Mouse (Mus musculus) urinary bladder, adult 2 months (tissue): ENCODE measurements at regions not wholly inside any gene's neighbourhood (a gene's known extent, or its start where the extent isn't known, plus 50 kb on each side); places are given as distances from the start of the nearest gene placed in this dataset.

ENCODE experiments used
- DNase-seq: peaks from one replicate; pipeline ENCODE4 v3.0.0; 2022; ENCODE audit warnings: low spot score

DNA sequence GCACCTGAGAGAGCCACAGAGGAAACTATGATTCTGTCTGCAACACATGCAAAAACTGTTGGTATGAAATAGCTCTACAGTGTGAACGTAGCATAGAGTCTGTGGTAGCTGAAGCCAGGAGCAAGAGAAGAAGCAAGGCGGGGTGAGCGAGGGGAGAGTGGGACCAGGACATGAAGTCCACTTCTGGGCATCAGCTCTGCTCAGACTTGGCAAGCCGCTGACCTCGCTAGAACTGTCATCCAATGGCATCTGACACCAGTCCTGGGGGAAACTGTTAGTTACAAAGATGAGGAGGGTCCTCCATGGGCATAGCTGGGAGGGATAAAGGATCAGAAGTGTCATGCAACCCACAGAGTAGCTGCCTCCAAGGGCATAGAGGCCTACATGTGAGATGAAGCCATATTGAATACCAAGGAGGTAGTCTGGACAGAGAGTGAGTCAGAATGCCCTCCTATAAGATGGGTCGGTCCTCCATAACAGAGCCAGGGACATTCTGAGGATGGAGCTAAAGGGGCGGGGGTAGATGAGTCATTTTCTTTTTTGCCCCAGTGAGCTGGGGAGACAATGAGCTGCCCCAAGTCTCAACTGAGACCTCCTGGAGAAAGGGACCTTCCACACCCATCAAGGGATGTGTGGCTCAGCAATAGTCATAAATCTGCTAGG lies 102.0 kb downstream of the 1810010D01Rik start:
- no peak for DNase-seq

DNA sequence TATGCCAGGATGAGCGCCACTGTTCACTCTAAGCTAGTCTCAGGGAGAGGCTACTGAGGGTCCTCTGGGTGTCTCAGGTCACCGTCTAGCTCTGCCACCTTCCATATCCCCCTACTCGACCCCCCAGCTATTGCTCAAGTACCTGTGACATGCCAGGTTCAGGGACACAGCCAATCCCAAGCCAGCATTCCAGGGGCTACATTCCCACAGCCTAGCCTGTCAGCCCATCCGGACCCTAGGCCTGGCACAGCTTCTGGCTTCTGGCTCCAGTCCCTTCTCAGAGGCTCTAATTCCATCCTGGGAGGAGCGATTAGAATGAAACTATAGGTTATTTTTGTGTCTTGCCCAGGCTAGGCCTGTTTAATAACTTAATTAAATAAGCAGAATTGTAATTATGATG lies 105.2 kb downstream of the 1810010D01Rik start:
- no peak for DNase-seq

DNA sequence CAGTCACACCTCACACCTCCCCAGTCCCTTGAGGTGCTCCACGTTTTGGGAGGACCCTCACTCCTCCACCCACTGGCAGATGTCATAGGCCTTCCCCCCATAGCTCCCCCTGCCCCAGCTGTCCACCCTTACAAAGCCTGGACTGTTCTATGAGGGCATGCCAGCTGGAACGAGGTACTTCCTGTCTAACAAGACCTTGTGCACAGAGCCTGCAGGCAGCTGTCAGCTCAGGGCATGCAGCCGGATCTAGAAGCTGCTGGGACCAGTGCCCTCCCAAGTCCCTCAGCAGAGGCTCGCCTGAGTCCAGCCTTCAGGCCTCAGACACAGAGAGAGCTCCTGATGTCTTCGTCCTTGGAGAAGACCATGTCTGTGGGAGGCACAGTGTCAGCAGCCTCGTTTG lies 105.7 kb downstream of the 1810010D01Rik start:
- DNase-seq, result no peak

DNA sequence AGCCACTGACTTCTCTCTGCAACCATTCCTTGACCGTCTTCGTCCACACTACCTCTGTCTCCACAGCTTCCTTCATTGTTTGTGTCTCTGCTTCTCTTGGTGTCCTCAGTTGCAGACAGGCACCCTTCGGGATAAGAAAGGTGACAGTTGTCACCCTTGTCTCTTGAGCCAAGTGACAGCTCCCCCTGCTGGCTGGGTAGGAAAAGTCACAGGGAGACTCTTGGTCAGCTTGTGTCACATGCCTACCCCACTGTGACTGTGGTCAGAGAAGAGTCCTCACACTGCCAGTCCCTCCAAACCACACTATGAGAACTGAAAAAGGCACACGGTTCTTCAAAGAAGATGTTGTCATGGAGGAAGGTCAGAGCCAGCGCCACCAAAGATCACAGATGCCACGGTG lies 109.6 kb downstream of the 1810010D01Rik start:
- DNase-seq, result no peak

DNA sequence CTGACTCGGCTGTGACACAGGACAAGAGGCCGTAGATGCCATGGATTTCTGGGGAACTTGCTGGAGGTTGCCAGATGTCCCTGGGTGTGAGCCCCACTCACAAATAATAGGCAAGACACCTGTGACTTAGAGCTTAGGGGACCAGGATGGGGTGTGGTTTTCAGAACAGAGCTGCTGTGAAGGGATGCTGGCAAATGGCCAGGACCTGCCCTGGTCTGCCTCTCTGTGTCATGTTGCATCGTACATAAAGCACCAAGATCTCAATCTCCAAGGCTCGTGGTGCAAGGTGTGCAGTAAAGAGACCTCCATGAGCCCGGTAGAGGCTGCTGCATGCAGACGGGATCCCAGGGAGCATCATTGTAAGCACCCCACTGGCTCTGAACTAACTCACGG lies 113.8 kb downstream of the 1810010D01Rik start:
- no peak for DNase-seq

DNA sequence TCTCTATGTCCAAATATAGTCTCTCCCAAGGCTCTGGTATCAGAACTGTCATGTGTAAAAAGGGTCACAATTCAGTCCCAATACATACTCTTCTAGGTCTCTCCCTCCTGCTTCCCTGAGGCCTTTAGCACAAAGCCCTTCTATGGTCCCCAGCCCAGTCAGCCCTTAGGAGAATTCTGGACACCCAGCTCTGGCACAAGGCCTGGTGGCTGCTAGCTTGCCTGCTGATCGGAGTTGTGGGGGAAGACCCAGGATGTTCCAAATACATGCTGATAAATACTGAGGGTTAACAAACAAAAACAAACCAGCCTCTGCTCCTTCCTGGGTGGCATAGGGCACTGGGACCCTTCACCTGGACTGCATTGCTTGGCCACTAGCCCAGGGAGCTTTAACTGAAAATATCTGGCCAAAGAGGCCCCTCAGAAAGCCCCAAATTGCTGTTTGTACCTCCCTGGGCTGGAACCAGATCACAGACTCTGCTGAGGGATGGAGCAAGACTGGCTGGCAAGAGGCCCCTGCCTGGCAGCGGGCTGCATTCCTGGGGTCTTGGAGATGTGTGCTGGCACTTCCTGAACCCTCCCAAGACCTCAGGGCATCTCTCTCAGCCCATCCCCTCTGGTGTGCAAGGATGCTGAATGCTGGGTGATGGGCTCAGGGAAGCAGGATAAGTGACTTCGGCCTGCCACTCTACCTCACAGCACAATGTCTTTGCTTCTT lies 114.3 kb downstream of the 1810010D01Rik start:
- DNase-seq, result no peak

DNA sequence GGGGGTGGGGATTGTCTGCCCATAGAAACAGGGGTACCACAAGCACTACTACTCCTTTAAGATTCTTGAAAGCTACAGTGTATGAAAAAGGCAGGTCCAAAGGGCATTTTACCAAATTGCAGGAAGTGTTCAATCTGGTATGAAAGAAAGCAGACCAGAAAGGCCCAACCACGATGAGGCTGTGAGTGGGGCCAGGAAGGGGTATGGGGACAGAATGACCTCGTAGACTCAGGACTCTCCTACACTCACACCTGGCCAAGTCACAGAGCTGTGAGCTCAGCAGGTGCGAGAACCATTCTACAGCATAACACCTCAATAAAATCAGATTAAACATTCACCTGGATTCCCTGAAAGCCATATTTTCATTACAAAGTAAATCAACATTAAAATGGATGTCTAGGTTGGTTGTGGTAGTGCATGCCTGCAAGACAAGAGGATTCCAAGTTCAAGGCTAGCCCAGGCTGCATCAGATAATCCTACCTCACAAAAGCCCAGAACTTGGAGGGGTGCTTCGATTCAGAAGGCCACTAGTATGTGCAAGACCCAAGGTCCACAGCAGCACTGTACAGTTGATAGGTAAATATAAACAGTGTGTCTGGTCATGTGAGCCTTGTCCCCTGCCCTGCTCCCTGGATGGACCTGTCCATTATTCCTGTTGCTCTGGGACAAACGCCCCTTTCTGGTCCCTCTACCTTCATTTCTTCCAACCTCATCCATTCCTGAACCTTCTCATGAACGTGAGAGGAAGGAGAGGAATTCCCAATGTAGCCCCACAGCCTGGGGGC lies 115.3 kb downstream of the 1810010D01Rik start:
- no peak for DNase-seq

DNA sequence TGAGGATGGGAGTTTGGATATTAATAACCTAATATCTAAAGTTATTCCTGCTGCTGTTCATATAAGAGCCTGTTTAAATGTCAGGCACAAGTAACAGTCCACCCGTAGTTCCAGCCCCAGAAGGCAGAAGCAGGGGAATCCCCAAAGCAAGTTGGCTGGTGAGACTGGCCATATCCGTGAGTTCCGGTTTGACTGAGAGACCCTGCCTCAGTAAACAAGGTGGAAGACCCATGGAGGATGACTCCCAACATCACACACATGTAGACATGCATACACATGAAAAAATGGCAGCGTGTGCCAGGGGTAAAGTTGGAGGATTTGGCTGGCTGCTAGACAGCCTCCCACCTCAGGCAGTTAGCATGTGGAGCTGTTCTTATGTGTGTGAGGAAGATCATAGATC lies 117.1 kb downstream of the 1810010D01Rik start:
- DNase-seq, result no peak

DNA sequence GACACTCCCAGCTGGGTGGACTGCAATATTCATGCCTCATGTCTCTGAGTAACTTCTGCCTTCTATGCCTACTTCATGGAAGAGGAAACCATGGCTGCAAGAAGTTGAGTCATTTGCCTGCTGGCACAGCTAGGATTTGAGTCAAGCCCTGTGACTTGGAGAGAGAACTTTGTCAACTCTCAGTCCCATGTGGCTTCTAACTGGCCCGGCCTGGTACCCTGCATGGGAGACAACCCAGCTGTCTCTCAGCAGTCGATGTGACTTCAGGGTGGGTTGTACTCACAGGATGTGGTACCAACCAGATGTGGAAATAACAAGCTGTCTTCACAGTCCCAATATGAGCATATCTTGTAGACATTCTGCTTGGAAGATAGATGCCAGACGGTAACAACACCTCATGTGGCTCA lies 118.6 kb downstream of the 1810010D01Rik start:
- no peak for DNase-seq

DNA sequence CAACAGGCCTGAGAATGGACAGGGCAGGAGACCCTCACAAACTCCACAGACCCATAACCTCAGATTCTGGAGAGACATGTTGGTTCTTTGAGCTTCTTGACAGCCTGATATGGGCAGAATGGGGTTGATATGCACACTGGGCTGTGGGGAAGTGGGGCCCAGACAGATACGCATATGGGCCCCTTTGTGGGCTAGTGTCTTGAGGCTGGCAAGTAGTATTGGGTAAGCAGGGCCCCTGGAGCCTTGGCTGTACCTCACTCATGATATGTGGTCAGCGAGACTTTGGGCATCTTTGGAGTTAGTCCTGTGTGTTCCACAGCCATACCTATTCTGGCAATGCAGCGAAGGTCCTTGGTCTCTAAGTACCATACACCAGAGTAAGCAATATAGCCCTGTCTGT lies 119.3 kb downstream of the 1810010D01Rik start:
- DNase-seq, result no peak

DNA sequence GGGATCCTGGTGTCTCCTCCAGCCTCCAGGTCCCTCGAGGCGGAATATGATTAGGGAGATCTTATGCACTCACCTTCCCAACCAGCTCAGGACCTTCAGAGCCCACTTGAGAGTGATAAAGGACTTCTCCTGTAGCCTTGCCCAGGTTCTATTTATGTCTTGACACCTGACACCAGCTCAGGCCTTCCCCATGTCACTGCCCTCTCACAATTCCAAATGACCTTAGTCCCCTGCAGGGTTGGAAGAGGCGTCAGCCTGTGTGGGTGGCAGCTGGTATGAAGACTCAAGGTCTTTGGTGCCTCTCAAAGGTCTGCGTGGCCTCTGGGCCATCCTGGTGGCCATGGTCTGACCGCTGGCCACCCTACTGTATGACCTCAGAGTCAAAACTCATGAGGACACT lies 120.1 kb downstream of the 1810010D01Rik start:
- no peak for DNase-seq

DNA sequence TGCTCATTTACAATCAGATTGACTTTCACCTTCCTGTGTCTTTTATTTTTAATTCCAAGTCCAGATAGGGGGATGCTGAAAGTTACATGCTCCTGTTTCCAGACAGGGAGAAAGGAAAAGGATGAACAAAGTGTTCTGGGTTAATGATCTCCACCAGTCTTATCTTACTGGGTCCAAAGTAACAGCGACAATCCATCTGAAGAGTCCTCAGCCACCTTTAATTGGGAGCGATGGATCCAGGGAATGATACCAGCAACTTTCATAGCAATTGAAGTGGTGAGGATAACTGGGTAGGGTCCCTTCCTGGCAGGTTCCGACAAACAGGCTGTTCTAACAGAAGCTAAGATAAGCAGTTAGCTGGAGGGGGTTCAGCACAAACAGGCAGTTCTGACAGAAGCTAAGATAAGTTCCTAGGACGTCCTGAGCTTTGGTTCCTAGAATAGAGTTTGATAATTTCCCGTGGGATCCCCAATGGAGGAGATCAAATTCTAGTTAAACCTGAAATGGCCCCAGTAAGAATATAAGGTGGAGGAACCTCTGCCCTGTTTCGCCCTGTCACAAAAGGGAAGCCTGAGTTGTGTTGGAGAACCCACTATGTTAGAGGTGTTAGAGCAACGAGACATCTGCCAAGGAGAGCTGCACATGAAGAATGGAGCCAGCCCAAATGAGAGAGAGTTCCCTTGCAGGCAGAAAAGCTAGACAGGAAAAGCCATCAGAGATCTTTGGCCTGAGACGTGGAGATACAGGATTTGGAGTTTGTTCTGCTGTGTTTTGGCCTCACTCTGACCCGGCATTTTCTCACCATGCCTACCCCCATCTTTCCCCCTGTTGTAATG lies 124.8 kb downstream of the 1810010D01Rik start:
- DNase-seq, result no peak

DNA sequence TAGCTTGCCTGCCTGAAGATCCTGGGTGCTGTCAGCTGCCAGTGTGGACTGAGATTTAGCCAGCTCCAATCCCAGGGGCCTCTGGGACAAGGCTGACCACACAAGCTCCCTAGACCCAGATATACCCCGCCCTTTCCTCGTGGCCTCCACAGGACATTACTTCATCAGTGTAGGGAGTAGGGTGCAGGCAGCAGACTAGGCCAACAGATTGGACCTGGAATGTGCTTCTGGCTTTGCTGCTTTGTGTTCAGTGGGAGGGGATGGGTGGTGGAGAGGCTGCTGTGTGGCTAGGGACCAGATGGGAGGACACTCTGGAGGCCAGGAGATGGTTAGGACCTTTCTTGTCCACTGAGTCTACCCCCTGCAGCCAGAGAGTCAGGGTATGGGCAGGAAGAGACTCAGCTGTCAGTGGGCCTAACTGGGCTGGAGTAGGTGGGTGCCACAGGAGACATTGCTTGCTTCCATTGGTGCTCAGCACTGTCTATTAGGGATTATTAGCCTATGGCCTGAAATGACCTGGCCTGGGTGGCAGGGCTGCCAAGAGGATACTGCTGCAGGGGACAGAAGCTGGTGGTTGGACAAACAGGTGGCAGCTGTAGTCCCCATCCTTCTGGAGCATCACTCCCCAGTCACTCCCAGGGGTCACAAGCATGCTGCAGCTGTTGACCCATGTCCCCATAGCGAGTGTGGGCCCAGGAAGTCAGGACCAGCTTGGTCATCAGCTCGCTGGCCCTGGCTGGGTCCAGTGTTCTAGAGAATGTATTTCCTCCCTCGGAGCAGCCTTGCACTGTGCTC lies 132.5 kb upstream of the Ccnd1 start:
- DNase-seq, result no peak

DNA sequence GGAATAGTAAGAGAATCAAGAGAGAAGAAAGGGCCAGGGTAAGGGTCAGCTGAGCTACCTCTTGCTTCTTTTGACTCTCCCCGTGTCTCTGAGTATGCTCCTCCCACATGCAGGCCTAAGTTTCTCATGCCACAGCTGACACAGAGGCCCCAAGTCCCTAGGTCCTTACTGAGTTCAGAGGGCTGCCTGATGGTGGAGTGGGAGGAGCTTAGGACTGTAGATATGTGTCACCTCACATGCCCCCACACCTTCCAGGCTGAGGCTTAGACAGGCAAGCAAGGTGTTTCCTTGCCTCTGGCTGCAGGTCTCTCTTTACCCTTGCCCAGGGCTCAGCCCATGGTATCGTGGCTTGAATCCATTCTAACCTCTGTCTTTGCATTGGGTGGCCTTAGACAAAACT lies 131.8 kb upstream of the Ccnd1 start:
- no peak for DNase-seq

DNA sequence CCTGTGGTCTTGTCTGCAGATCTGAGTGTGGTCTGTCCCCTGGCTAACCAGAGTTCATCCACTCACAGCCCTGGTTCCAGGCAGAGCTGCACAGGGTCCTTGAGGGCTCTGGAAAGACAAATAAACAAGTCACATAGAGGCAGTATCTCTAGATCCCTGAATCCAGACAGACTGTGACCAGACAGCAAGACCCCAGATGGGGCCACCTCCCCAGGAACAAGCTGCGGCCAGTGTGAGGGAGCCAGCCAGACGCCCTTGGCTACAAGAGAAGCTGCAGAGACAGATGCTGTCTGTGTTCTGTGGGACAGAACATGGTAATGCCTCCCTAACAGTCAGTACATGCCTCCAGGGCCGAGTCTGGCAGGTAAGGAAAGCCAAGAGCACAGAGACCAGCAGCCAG lies 127.6 kb upstream of the Ccnd1 start:
- no peak for DNase-seq

DNA sequence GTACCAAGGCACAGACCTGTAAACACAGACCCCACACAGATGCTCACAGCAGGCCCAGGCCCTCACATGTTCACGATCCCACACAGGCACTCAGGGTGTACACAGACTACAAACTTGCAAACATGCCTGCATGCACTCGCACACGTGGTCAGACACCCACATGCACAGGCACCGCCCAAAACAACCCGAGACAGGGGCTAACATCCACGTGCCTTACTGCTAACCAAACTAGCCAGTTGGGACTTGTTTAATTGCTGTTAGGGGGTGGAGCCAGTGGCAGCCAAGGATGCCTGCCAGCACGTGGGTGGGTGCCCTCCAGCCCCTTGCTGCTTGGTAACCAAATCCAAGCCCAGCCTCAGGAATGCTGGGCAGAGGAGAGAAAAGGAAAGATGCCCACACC lies 116.6 kb upstream of the Ccnd1 start:
- DNase-seq, result no peak

DNA sequence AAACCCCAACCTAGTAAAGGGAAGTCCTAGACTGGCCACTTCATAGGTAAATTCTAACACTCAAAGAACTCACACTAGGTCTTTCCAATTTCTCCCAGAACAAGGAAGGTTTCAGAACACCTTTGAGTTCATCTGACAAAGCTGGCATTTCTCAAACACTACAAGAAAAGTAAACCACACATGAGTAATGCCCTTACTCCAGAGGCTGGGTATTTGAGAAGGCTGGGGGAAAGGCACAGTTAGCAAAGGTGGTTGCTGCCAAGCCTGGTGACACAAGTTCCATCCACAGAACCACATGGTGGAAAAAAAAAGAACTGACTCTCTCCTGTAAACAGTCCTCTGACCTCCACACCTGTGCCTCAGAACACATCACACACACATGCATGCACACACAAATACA lies 111.9 kb upstream of the Ccnd1 start:
- DNase-seq, result no peak

DNA sequence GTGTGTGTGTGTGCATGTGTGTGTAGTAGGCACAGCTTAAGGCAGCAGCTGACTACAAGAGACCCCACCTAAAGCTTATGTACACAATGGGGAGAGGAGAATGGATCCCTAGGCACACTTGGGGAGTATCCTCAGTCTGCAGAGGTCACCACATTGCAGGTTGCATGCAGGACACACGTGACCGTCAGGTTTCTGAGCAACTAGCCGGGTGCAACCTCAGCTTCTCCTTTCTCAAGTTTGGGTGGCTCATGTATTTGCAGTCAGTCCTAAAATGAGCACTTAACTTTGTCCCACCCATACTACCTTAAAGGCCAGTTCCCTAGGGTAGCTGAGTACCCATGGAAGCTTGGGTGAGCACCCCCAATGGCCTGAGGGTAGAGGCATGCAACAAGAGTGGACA lies 111.0 kb upstream of the Ccnd1 start:
- DNase-seq, result no peak

DNA sequence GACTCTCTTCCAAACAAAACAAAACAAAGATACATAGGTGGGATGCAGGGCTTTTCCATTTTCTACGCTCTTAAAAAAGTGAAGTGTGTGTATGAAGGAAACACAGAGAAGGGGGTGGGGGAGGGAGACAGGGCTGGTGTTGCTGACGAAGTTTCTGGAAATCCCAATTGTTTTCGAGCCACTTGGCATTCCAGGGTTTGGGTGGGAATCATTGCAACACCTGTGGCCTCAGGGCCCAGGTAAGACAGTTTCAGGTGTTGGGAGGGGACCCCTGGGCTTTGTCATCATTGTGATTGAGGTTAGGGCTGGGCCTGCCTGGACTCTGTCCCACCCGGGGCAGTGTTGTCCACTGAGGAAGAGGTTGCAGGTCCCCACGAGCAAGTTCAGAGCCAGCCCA lies 108.8 kb upstream of the Ccnd1 start:
- DNase-seq, result no peak

DNA sequence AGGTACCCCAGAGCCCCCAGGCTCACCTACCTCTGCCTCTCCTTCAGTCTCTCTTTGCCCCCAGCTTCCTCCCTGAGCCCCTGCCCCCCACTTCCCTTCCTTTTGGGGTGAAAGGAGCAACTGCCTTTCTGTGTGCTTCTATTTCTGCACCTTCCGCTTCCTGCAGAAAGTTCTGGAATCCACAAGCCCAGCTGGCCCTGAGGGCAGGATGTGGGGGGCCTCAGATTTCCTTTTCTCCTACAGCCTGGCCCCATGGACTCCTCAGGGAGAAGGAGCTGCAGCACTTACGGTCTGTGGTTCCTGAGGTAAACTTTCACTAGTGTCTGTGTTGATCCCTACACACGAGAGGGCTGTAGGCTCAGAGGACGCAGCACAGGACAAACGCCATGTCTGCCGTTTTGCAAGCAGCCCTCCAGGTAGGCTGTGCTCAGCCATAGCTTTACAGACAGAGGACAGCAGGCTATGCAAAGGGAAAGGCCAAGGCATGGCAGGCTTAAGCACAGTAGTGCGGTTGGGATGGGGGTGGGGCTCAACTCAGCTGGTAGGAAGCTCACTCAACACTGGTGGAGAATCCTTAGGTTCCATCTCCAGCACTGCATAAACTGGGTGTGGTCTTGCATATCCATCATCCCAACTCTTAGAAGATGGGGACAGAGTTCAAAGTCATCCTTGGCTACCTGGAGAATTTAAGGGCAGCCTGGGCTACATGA lies 108.2 kb upstream of the Ccnd1 start:
- DNase-seq, result no peak

DNA sequence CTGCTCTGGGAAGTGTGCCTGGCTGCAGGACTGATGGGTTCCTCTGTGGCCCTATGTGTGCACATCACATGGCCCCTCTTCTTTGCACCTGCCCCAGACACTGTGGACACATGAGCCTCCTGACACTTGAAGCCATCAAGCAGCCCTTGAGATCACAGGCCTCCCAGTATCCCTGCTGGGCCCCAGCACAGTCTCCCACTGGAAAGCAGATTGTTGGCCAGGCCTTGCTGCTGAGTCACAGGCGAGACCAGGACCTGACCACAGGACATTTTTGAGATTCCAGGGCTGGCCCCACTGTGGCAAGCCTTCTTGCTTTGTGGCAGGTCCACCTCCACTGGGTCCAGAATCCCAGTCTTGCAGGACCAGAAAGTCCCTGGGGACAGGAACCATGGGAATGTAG lies 105.5 kb upstream of the Ccnd1 start:
- no peak for DNase-seq
